Mouse (Mus musculus): ENCODE measurements around the gene Ormdl2. TPM values are rescaled to one million over a fixed set of nuclear protein-coding genes. Genes with fewer than 3 reads are reported as not detected.

The Ormdl2 gene
- polyA plus RNA-seq, 1 experiment, result 24.9 TPM

- 70% methylated on average over 8 of the region's 8 CpGs for WGBS
- Histone ChIP-seq H3K27ac (ENCODE audit: control insufficient read depth, insufficient read depth, low read depth, low read length, poor library complexity) (no peak overlapping the region; the same call in 1 of the 2 replicates), H3K4me3 (replicated peaks; ENCODE audit: control insufficient read depth, low read depth, low read length) (peak overlapping the region; percentile 34), H3K4me1 (ENCODE audit: control insufficient read depth, insufficient read depth, low read length) (peaks cover 4% of the 10 kb centered on the region; the same call in 1 of the 2 replicates)
- TF ChIP-seq CTCF (IDR thresholded peaks at IDR 0.05; ENCODE audit: control insufficient read depth, insufficient read depth, low read length), result no peak
- TF ChIP-seq POLR2A (IDR thresholded peaks at IDR 0.05; ENCODE audit: borderline replicate concordance, control insufficient read depth, low read depth, low read length), result no peak
Observed at GRCm38 (mm10) chr10:128807018-128807417, 14.4 kb downstream of the Ormdl2 start.

GRCm38 (mm10) chr10:128806086-128806485 lies 15.4 kb downstream of the Ormdl2 start:
- H3K4me1 ChIP-seq (ENCODE audit: control insufficient read depth, insufficient read depth, low read length), result peaks cover 4% of the 10 kb centered on the region; the same call in 1 of the 2 replicates

DNA sequence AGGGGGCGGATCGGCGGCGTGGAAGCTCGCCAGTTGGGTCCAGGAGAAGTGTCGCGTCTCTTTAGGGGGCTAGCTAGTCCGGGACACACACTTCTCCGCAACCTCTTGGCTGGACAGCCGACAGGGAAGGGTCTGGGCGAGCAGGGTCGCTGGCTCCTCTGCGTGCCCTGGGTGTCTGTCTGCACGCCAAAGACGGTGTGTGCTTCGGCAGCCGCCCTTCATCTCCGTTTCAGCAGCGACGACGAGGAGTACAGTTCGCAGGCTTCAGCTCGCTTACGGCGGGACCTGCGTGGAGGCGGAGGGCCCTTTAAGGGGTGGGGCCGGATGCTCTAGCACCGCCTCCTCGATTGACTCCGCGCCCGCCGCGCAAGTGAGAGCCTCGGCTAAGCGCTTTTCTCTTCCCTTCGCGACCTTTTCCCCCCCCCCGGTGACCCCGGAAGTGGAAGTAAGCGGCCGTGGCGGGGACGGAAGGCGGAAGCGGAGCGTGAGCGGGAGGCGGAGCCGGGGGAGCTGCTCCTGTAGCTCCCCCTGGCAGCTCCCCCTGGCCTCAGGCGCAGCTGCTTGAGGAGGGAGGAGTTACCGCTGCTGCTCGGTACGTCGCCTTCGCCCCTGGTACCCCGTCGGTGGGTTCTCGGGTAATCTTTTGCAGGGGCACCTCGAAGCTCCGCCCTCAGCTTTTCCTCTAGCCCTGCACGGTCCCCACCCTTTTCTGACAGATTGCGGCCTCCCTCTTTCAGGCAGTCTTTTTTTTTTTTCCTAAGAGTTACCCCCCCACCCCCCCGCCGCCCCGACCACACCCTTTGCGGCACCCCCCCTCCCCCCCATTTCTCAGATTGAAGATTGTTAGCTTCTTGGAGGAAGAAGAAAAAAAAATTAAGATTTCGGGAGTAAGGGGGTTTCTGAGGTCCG lies 16.1 kb downstream of the Ormdl2 start:
- Histone ChIP-seq H3K27ac (ENCODE audit: control insufficient read depth, insufficient read depth, low read depth, low read length, poor library complexity) (peak overlapping the region; percentile 97), H3K4me1 (ENCODE audit: control insufficient read depth, insufficient read depth, low read length) (peaks cover 4% of the 10 kb centered on the region; the same call in 1 of the 2 replicates), H3K4me3 (replicated peaks; ENCODE audit: control insufficient read depth, low read depth, low read length) (peak overlapping the region; percentile 96)
- WGBS, result under 1% methylated on average over 64 of the region's 70 CpGs
- TF ChIP-seq POLR2A (IDR thresholded peaks at IDR 0.05; ENCODE audit: borderline replicate concordance, control insufficient read depth, low read depth, low read length) (peak; percentile 65; the same call in 1 of the 2 replicates), CTCF (IDR thresholded peaks at IDR 0.05; ENCODE audit: control insufficient read depth, insufficient read depth, low read length) (no peak)

More at GRCm38 (mm10) chr10:128806086-128806485, 15.4 kb downstream of the Ormdl2 start:
- TF ChIP-seq CTCF (IDR thresholded peaks at IDR 0.05; ENCODE audit: control insufficient read depth, insufficient read depth, low read length) (no peak), POLR2A (IDR thresholded peaks at IDR 0.05; ENCODE audit: borderline replicate concordance, control insufficient read depth, low read depth, low read length) (no peak)
- 43% methylated on average over 6 of the region's 6 CpGs for WGBS
- Histone ChIP-seq H3K4me3 (replicated peaks; ENCODE audit: control insufficient read depth, low read depth, low read length) (peak overlapping the region; percentile 65), H3K27ac (ENCODE audit: control insufficient read depth, insufficient read depth, low read depth, low read length, poor library complexity) (peak overlapping the region; percentile 41; the same call in 1 of the 2 replicates)

GRCm38 (mm10) chr10:128804271-128805091 lies 17.0 kb downstream of the Ormdl2 start, which contains the start of gene Tmem198b:
Gene Tmem198b (minus strand): TSS chr10:128804370.
- TF ChIP-seq CTCF (IDR thresholded peaks at IDR 0.05; ENCODE audit: control insufficient read depth, insufficient read depth, low read length) (no peak), POLR2A (IDR thresholded peaks at IDR 0.05; ENCODE audit: borderline replicate concordance, control insufficient read depth, low read depth, low read length) (no peak)
- Histone ChIP-seq H3K4me1 (ENCODE audit: control insufficient read depth, insufficient read depth, low read length) (peaks cover 4% of the 10 kb centered on the region; the same call in 1 of the 2 replicates), H3K27ac (ENCODE audit: control insufficient read depth, insufficient read depth, low read depth, low read length, poor library complexity) (peak within 1 kb of the TSS; percentile 97), H3K4me3 (replicated peaks; ENCODE audit: control insufficient read depth, low read depth, low read length) (peak within 1 kb of the TSS; percentile 96)
- under 1% methylated on average over 28 of the region's 28 CpGs for WGBS

- TF ChIP-seq CTCF (IDR thresholded peaks at IDR 0.05; ENCODE audit: control insufficient read depth, insufficient read depth, low read length) (no peak), POLR2A (IDR thresholded peaks at IDR 0.05; ENCODE audit: borderline replicate concordance, control insufficient read depth, low read depth, low read length) (no peak)
- 2% methylated on average over 14 of the region's 14 CpGs for WGBS
- Histone ChIP-seq H3K4me1 (ENCODE audit: control insufficient read depth, insufficient read depth, low read length) (peaks cover 4% of the 10 kb centered on the region; the same call in 1 of the 2 replicates), H3K4me3 (replicated peaks; ENCODE audit: control insufficient read depth, low read depth, low read length) (peak within 1 kb of the TSS; percentile 96), H3K27ac (ENCODE audit: control insufficient read depth, insufficient read depth, low read depth, low read length, poor library complexity) (peak within 1 kb of the TSS; percentile 97)
Observed at GRCm38 (mm10) chr10:128803771-128804270, 17.6 kb downstream of the Ormdl2 start, which contains the start of gene Dnajc14. Gene Dnajc14 (plus strand): TSS chr10:128804062.

- Histone ChIP-seq H3K4me3 (replicated peaks; ENCODE audit: control insufficient read depth, low read depth, low read length) (no peak overlapping the region), H3K27ac (ENCODE audit: control insufficient read depth, insufficient read depth, low read depth, low read length, poor library complexity) (no peak overlapping the region), H3K4me1 (ENCODE audit: control insufficient read depth, insufficient read depth, low read length) (peaks cover 4% of the 10 kb centered on the region; the same call in 1 of the 2 replicates)
- TF ChIP-seq POLR2A (IDR thresholded peaks at IDR 0.05; ENCODE audit: borderline replicate concordance, control insufficient read depth, low read depth, low read length) (no peak), CTCF (IDR thresholded peaks at IDR 0.05; ENCODE audit: control insufficient read depth, insufficient read depth, low read length) (no peak)
- WGBS, result 5% methylated on average over 6 of the region's 6 CpGs
Observed at GRCm38 (mm10) chr10:128803361-128803760, 18.1 kb downstream of the Ormdl2 start.

- Histone ChIP-seq H3K4me1 (ENCODE audit: control insufficient read depth, insufficient read depth, low read length) (peaks cover 4% of the 10 kb centered on the region; the same call in 1 of the 2 replicates), H3K27ac (ENCODE audit: control insufficient read depth, insufficient read depth, low read depth, low read length, poor library complexity) (no peak overlapping the region), H3K4me3 (replicated peaks; ENCODE audit: control insufficient read depth, low read depth, low read length) (no peak overlapping the region)
- TF ChIP-seq CTCF (IDR thresholded peaks at IDR 0.05; ENCODE audit: control insufficient read depth, insufficient read depth, low read length), result no peak
- TF ChIP-seq POLR2A (IDR thresholded peaks at IDR 0.05; ENCODE audit: borderline replicate concordance, control insufficient read depth, low read depth, low read length), result no peak
- 67% methylated on average over 4 of the region's 4 CpGs for WGBS
Observed at GRCm38 (mm10) chr10:128802956-128803355, 18.5 kb downstream of the Ormdl2 start.

Data from bone marrow, adult 2 months (tissue).